12 mouse cellular contexts compared by ENCODE assay signal in genomic region chr14:110755308-110755650, GRCm38 (mm10). TPM values are rescaled to one million over a fixed set of nuclear protein-coding genes. Genes with fewer than 3 reads are reported as not detected.
DNase-seq lines count a peak whose midpoint lies in the region; ATAC-seq and TF ChIP-seq lines count a peak whose summit lies in the region.
"Had no signal": no experiment of that assay in that cellular context is flagged by ENCODE, and none has a peak within 500 bp of the region (broad histone marks: within the 10 kb centered on the region; RNA-seq: fewer than 3 reads in every experiment).

No protein-coding gene starts in this region.

- no peaks in the 10 kb centered on the region for H3K27me3 ChIP-seq in forebrain, postnatal 0 days (ENCODE audit: insufficient read depth, low read length)
- no peaks in the 10 kb centered on the region for H3K27me3 ChIP-seq in forebrain, embryonic 11.5 days (ENCODE audit: control insufficient read depth, insufficient read depth, low read length)
- no peaks in the 10 kb centered on the region for H3K27me3 ChIP-seq in hindbrain, embryonic 10.5 days (ENCODE audit: insufficient read depth, poor library complexity, severe bottlenecking)
- no peaks in the 10 kb centered on the region for H3K27me3 ChIP-seq in limb, embryonic 10.5 days (ENCODE audit: low read depth, poor library complexity, severe bottlenecking)
- H3K27me3 ChIP-seq in neural tube, embryonic 15.5 days (replicated peaks) = no peaks in the 10 kb centered on the region
- H3K27me3 ChIP-seq: heart, embryonic 15.5 days had no signal

- no peak for DNase-seq in forebrain, postnatal 0 days
- DNase-seq in forebrain, embryonic 11.5 days (ENCODE audit: low spot score) = no peak
- DNase-seq in hindbrain, embryonic 10.5 days (ENCODE audit: low spot score) = no peak
- DNase-seq in limb, embryonic 10.5 days (ENCODE audit: low spot score) = no peak
- DNase-seq in cerebellum, postnatal 10 days = no peak
- DNase-seq in adrenal gland, adult 18-20 months (ENCODE audit: low spot score in 2 of 2) = no peak
- no peak for DNase-seq in right cerebral cortex, adult 18-20 months
- DNase-seq: gastrocnemius, postnatal 25 days; thymus, postnatal 25 days had no signal

- no peaks in the 10 kb centered on the region for H3K36me3 ChIP-seq in forebrain, postnatal 0 days (ENCODE audit: insufficient read depth)
- H3K36me3 ChIP-seq in forebrain, embryonic 11.5 days (ENCODE audit: control insufficient read depth, insufficient read depth, low read length) = no peaks in the 10 kb centered on the region
- H3K36me3 ChIP-seq in hindbrain, embryonic 10.5 days = peaks cover 15% of the 10 kb centered on the region
- peaks cover 18% of the 10 kb centered on the region for H3K36me3 ChIP-seq in limb, embryonic 10.5 days
- no peaks in the 10 kb centered on the region for H3K36me3 ChIP-seq in neural tube, embryonic 15.5 days
- H3K36me3 ChIP-seq: heart, embryonic 15.5 days had no signal

- peak overlapping the region; percentile 45; the same call in 1 of the 2 replicates for H3K4me2 ChIP-seq in forebrain, postnatal 0 days (ENCODE audit: low read depth)
- no peak overlapping the region for H3K4me2 ChIP-seq in forebrain, embryonic 11.5 days (ENCODE audit: low read depth, low read length, severe bottlenecking)
- H3K4me2 ChIP-seq in neural tube, embryonic 15.5 days = peak overlapping the region; percentile 53

- H3K4me1 ChIP-seq in forebrain, postnatal 0 days (ENCODE audit: insufficient read depth) = no peaks in the 10 kb centered on the region
- H3K4me1 ChIP-seq in forebrain, embryonic 11.5 days (replicated peaks; ENCODE audit: control insufficient read depth, insufficient read depth, low read length) = no peaks in the 10 kb centered on the region
- peaks cover 9% of the 10 kb centered on the region; the same call in 1 of the 2 replicates for H3K4me1 ChIP-seq in hindbrain, embryonic 10.5 days (replicated peaks)
- H3K4me1 ChIP-seq in limb, embryonic 10.5 days = peaks cover 7% of the 10 kb centered on the region; the same call in 1 of the 2 replicates
- H3K4me1 ChIP-seq in neural tube, embryonic 15.5 days = 0 out of 2 replicates have a peak, but pooled peaks cover 3% of the 10 kb centered on the region
- H3K4me1 ChIP-seq: heart, embryonic 15.5 days had no signal

- H3K27ac ChIP-seq in forebrain, postnatal 0 days (ENCODE audit: low read depth, low read length) = no peak overlapping the region
- no peak overlapping the region for H3K27ac ChIP-seq in forebrain, embryonic 11.5 days (ENCODE audit: low read depth, low read length)
- H3K27ac ChIP-seq in hindbrain, embryonic 10.5 days = no peak overlapping the region
- H3K27ac ChIP-seq in limb, embryonic 10.5 days = peak overlapping the region; percentile 85; the same call in 1 of the 2 replicates
- H3K27ac ChIP-seq in neural tube, embryonic 15.5 days (replicated peaks) = no peak overlapping the region
- H3K27ac ChIP-seq: heart, embryonic 15.5 days had no signal

- no peak for TF ChIP-seq CTCF in forebrain, postnatal 0 days (IDR thresholded peaks at IDR 0.05; ENCODE audit: low read depth)

- H3K4me3 ChIP-seq in forebrain, postnatal 0 days (ENCODE audit: low read depth, low read length) = peak overlapping the region; percentile 32; the same call in 1 of the 2 replicates
- no peak overlapping the region for H3K4me3 ChIP-seq in forebrain, embryonic 11.5 days (ENCODE audit: low read depth, low read length)
- peak overlapping the region; percentile 43; the same call in 1 of the 2 replicates for H3K4me3 ChIP-seq in hindbrain, embryonic 10.5 days
- H3K4me3 ChIP-seq in limb, embryonic 10.5 days = peak overlapping the region; percentile 53; the same call in 1 of the 2 replicates
- H3K4me3 ChIP-seq in neural tube, embryonic 15.5 days (replicated peaks) = peak overlapping the region; percentile 31
- H3K4me3 ChIP-seq: erythroblast, embryonic 14.5 days had no signal

- no peaks in the 10 kb centered on the region for H3K9me3 ChIP-seq in forebrain, postnatal 0 days (ENCODE audit: low read length)
- no peaks in the 10 kb centered on the region for H3K9me3 ChIP-seq in forebrain, embryonic 11.5 days (ENCODE audit: control insufficient read depth, low read length)
- H3K9me3 ChIP-seq in hindbrain, embryonic 10.5 days = 0 out of 2 replicates have a peak, but pooled peaks cover 7% of the 10 kb centered on the region
- no peaks in the 10 kb centered on the region; the same call in 1 of the 2 replicates for H3K9me3 ChIP-seq in limb, embryonic 10.5 days (replicated peaks)
- no peaks in the 10 kb centered on the region for H3K9me3 ChIP-seq in neural tube, embryonic 15.5 days (replicated peaks)
- H3K9me3 ChIP-seq: heart, embryonic 15.5 days had no signal

- 23% methylated on average over 4 of the region's 4 CpGs for WGBS in forebrain, postnatal 0 days
- 57% methylated on average over 4 of the region's 4 CpGs for WGBS in forebrain, embryonic 11.5 days
- WGBS in hindbrain, embryonic 10.5 days = 62% methylated on average over 4 of the region's 4 CpGs
- 55% methylated on average over 4 of the region's 4 CpGs for WGBS in limb, embryonic 10.5 days
- WGBS in neural tube, embryonic 15.5 days = 38% methylated on average over 4 of the region's 4 CpGs

- peak; percentile 45; the same call in 1 of the 2 replicates for ATAC-seq in forebrain, postnatal 0 days
- no peak; the same call in 1 of the 2 replicates for ATAC-seq in forebrain, embryonic 11.5 days (replicated peaks; ENCODE audit: low FRiP score)
- peak; percentile 14; the same call in 1 of the 2 replicates for ATAC-seq in neural tube, embryonic 15.5 days (ENCODE audit: low FRiP score)

- no peak overlapping the region for H3K9ac ChIP-seq in forebrain, postnatal 0 days
- no peak overlapping the region for H3K9ac ChIP-seq in forebrain, embryonic 11.5 days (ENCODE audit: low read length)
- no peak overlapping the region for H3K9ac ChIP-seq in neural tube, embryonic 15.5 days (replicated peaks)
- H3K9ac ChIP-seq: heart, embryonic 15.5 days had no signal

RNA-seq across cellular contexts. Expression of gene Slitrk6, which starts 0.3 kb away (rescaled TPM):
- 6.2 and 13.9 TPM in 2 replicates for total RNA-seq in forebrain, postnatal 0 days (2014; rRNA removed)
- polyA plus RNA-seq in forebrain, postnatal 0 days (2015; fragmentation: Nextera tagmentation; extraction: Ambion mirVana) = 1.5 and 3.1 TPM in 2 replicates
- polyA plus RNA-seq in forebrain, embryonic 11.5 days (2014; fragmentation: Nextera tagmentation; extraction: Ambion mirVana) = 1.4 and 1.5 TPM in 2 replicates
- 3.2 and 6.6 TPM in 2 replicates for polyA plus RNA-seq in hindbrain, embryonic 10.5 days (2016; fragmentation: Nextera tagmentation; extraction: Ambion mirVana)
- 16.8 and 22.6 TPM in 2 replicates for polyA plus RNA-seq in limb, embryonic 10.5 days (2016; fragmentation: Nextera tagmentation; extraction: Ambion mirVana)
- 2.5 and 5.3 TPM in 2 replicates for polyA plus RNA-seq in neural tube, embryonic 15.5 days (2015; fragmentation: Nextera tagmentation; extraction: Ambion mirVana)
- under 1 TPM; 0.23 to 0.45 TPM for total RNA-seq in adrenal gland, adult 18-20 months (2021)
- polyA plus RNA-seq: erythroblast, embryonic 14.5 days had no signal
